Comparison of ENCODE assay signal across 20 mouse cellular contexts in genomic region chr2:117357939-117358338, GRCm38 (mm10). TPM values are rescaled to one million over a fixed set of nuclear protein-coding genes. Genes with fewer than 3 reads are reported as not detected.
A peak's percentile ranks its signal among the peaks of the same experiment; 100 is the strongest.
DNase-seq lines count a peak whose midpoint lies in the region; ATAC-seq lines count a peak whose summit lies in the region.
"Had no signal": no experiment of that assay in that cellular context is flagged by ENCODE, and none has a peak within 500 bp of the region (broad histone marks: within the 10 kb centered on the region; RNA-seq: fewer than 3 reads in every experiment).

No protein-coding gene starts in this region.

- no peak overlapping the region for H3K27ac ChIP-seq in embryonic facial prominence, embryonic 10.5 days (replicated peaks)
- no peak overlapping the region for H3K27ac ChIP-seq in hindbrain, embryonic 16.5 days (ENCODE audit: low read depth, low read length)
- H3K27ac ChIP-seq: embryonic facial prominence, embryonic 13.5 days; forebrain, embryonic 12.5 days; heart, adult 2 months; heart, embryonic 15.5 days; hindbrain, embryonic 14.5 days had no signal

- H3K36me3 ChIP-seq in embryonic facial prominence, embryonic 10.5 days (replicated peaks), result no peaks in the 10 kb centered on the region
- H3K36me3 ChIP-seq in hindbrain, embryonic 16.5 days (ENCODE audit: control insufficient read depth, insufficient read depth, low read length), result no peaks in the 10 kb centered on the region
- H3K36me3 ChIP-seq: embryonic facial prominence, embryonic 13.5 days; forebrain, embryonic 12.5 days; heart, embryonic 15.5 days had no signal

- no peaks in the 10 kb centered on the region for H3K9me3 ChIP-seq in embryonic facial prominence, embryonic 10.5 days
- no peaks in the 10 kb centered on the region for H3K9me3 ChIP-seq in hindbrain, embryonic 16.5 days (ENCODE audit: control insufficient read depth, low read length)
- H3K9me3 ChIP-seq: embryonic facial prominence, embryonic 13.5 days; forebrain, embryonic 12.5 days; heart, embryonic 15.5 days had no signal

- H3K4me3 ChIP-seq in embryonic facial prominence, embryonic 10.5 days, result no peak overlapping the region
- H3K4me3 ChIP-seq in hindbrain, embryonic 16.5 days (ENCODE audit: low read length), result no peak overlapping the region
- H3K4me3 ChIP-seq: embryonic facial prominence, embryonic 13.5 days; forebrain, embryonic 12.5 days; heart, adult 2 months; heart, embryonic 15.5 days had no signal

- H3K4me1 ChIP-seq in embryonic facial prominence, embryonic 10.5 days, result peaks cover 6% of the 10 kb centered on the region
- no peaks in the 10 kb centered on the region for H3K4me1 ChIP-seq in hindbrain, embryonic 16.5 days (ENCODE audit: control insufficient read depth, insufficient read depth, low read depth, low read length)
- H3K4me1 ChIP-seq: embryonic facial prominence, embryonic 13.5 days; heart, embryonic 15.5 days had no signal

- H3K9ac ChIP-seq in hindbrain, embryonic 16.5 days (ENCODE audit: low read depth, low read length), result no peak overlapping the region
- H3K9ac ChIP-seq: embryonic facial prominence, embryonic 13.5 days; forebrain, embryonic 12.5 days; heart, embryonic 15.5 days; hindbrain, embryonic 14.5 days had no signal

- ATAC-seq in neutrophil, adult 5-6 weeks (ENCODE audit: extremely low read depth, insufficient number of reproducible peaks, low FRiP score, poor library complexity, severe bottlenecking), result peak; percentile 36; the same call in 1 of the 2 replicates
- ATAC-seq in hindbrain, embryonic 16.5 days, result no peak
- ATAC-seq: forebrain, embryonic 16.5 days had no signal

- H3K4me2 ChIP-seq in hindbrain, embryonic 16.5 days (ENCODE audit: low read length), result no peak overlapping the region
- H3K4me2 ChIP-seq: embryonic facial prominence, embryonic 13.5 days; forebrain, embryonic 12.5 days; heart, embryonic 11.5 days; heart, embryonic 15.5 days; hindbrain, embryonic 14.5 days had no signal

- H3K27me3 ChIP-seq in embryonic facial prominence, embryonic 10.5 days (replicated peaks; ENCODE audit: low read depth, poor library complexity, severe bottlenecking), result no peaks in the 10 kb centered on the region
- no peaks in the 10 kb centered on the region for H3K27me3 ChIP-seq in hindbrain, embryonic 16.5 days (replicated peaks; ENCODE audit: control insufficient read depth, insufficient read depth, low read length)
- H3K27me3 ChIP-seq: embryonic facial prominence, embryonic 13.5 days; forebrain, embryonic 12.5 days; heart, embryonic 15.5 days had no signal

- peak; percentile 7 for DNase-seq in 416B (ENCODE audit: low read depth)
- DNase-seq in CD4-positive, CD25-positive, alpha-beta regulatory T cell, adult 2 months (ENCODE audit: low read depth, low spot score), result peak; percentile 44
- peak; percentile 42 for DNase-seq in induced T-regulatory cell, adult 2 months (ENCODE audit: low read depth)
- DNase-seq in embryonic facial prominence, embryonic 10.5 days (ENCODE audit: low spot score), result no peak
- DNase-seq in yolk sac, embryonic 10.5 days (ENCODE audit: low spot score), result no peak
- DNase-seq: adrenal gland, postnatal 10 days; cerebellum, adult 11 months; cerebellum, adult 9-10 months; cerebellum, postnatal 25 days; gastrocnemius, postnatal 10 days; heart, adult 2 months; heart, postnatal 14 days had no signal

RNA-seq across cellular contexts. Expression of gene Rasgrp1, which starts 15.1 kb away (rescaled TPM):
- total RNA-seq in neutrophil, adult 5-6 weeks (2017), result 104 and 113 TPM in 2 replicates
- polyA plus RNA-seq in embryonic facial prominence, embryonic 10.5 days (2016; fragmentation: Nextera tagmentation; extraction: Ambion mirVana), result 0.47 and 0.55 TPM in 2 replicates
- polyA plus RNA-seq in hindbrain, embryonic 16.5 days (2015; fragmentation: Nextera tagmentation; extraction: Ambion mirVana), result 2.5 TPM in 2 replicates

Comparison
In these comparisons a context has a peak if more than half of its experiments do, and no peak if none do; other contexts are left out.
1. DNase-seq: peak in 416B (single experiment), CD4-positive, CD25-positive, alpha-beta regulatory T cell, adult 2 months (single experiment) and induced T-regulatory cell, adult 2 months (single experiment); none in embryonic facial prominence, embryonic 10.5 days (single experiment) and yolk sac, embryonic 10.5 days (single experiment).